Mouse (Mus musculus) heart, postnatal 0 days (tissue): Measurements from ENCODE around the gene Spaar. TPM values are rescaled to one million over a fixed set of nuclear protein-coding genes. Genes with fewer than 3 reads are reported as not detected.

Experiments used
- ATAC-seq: fragments of 200-750 bp; cut with Nextera tagmentation; 2 replicates; pipeline ENCODE4 v1.8.0; 2017; ENCODE audit warnings: low read depth, moderate number of reproducible peaks, moderate library complexity; ENCODE audit not compliant: insufficient read depth
- DNase-seq: peaks from one replicate; pipeline ENCODE4 v3.0.0-alpha.2; 2016; ENCODE audit warnings: low spot score
- H3K27ac ChIP-seq: fragments of 300-500 bp; sonication (generic); 2 replicates; pipeline ENCODE4 v1.5.1; 2014; ENCODE audit warnings: low read depth, mild to moderate bottlenecking
- H3K27me3 ChIP-seq: fragments of 300-500 bp; sonication (generic); 2 replicates; pipeline ENCODE4 v1.6.1; 2014; ENCODE audit warnings: low read length, mixed read lengths; ENCODE audit not compliant: control insufficient read depth, insufficient read depth
- H3K36me3 ChIP-seq: fragments of 300-500 bp; sonication (generic); replicated peaks from 2 replicates; pipeline ENCODE4 v1.6.1; 2014; ENCODE audit warnings: low read length, mixed read lengths; ENCODE audit not compliant: control insufficient read depth, insufficient read depth
- H3K4me1 ChIP-seq: fragments of 300-500 bp; sonication (generic); 2 replicates; pipeline ENCODE4 v1.6.1; 2014; ENCODE audit warnings: antibody characterized with exemption; ENCODE audit not compliant: control insufficient read depth, insufficient read depth
- H3K4me2 ChIP-seq: fragments of 300-500 bp; sonication (generic); 2 replicates; pipeline ENCODE4 v1.6.1; 2014; ENCODE audit warnings: low read depth, mild to moderate bottlenecking, low read length, moderate library complexity
- H3K4me3 ChIP-seq: fragments of 300-500 bp; sonication (generic); 2 replicates; pipeline ENCODE4 v1.5.1; 2014; ENCODE audit warnings: low read depth, low read length
- H3K9ac ChIP-seq: fragments of 300-500 bp; sonication (generic); replicated peaks from 2 replicates; pipeline ENCODE4 v1.6.1; 2014; ENCODE audit warnings: low read depth, low read length, mixed read lengths
- H3K9me3 ChIP-seq: fragments of 300-500 bp; sonication (generic); replicated peaks from 2 replicates; pipeline ENCODE4 v1.6.1; 2016; ENCODE audit warnings: low read length; ENCODE audit not compliant: control insufficient read depth
- CTCF ChIP-seq: IDR thresholded peaks from 2 replicates; pipeline ENCODE4 v1.5.1; 2016; ENCODE audit warnings: antibody characterized with exemption, control low read depth, low read depth
- EP300 ChIP-seq: IDR thresholded peaks from 2 replicates; pipeline ENCODE4 v1.6.1; 2016; ENCODE audit warnings: antibody characterized with exemption, low read depth
- WGBS: fragments of 180-500 bp; shearing (Covaris S2); extraction: QIAGEN DNeasy Blood & Tissue Kit; methylation state at CpG from one replicate; pipeline ENCODE4 v1.1.7; 2014; 5-methylcytosine and 5-hydroxymethylcytosine counted together
- polyA plus RNA-seq: library from polyadenylated mRNA; unstranded; fragments of >200 nt; fragmentation: Nextera tagmentation; extraction: Ambion mirVana; gene quantifications from 2 replicates; pipeline ENCODE4 v1.2.1, GENCODE M21; 2015
- total RNA-seq: library from RNA; depleted of rRNA; stranded (reverse); fragments of >200 nt; gene quantifications from 2 replicates; pipeline ENCODE4 v1.2.3, GENCODE M21; 2014; ENCODE audit warnings: low replicate concordance

Gene Spaar
- total and polyA plus RNA-seq, 2 experiments from 2014 or later: 1.3 to 6.3 TPM

DNA sequence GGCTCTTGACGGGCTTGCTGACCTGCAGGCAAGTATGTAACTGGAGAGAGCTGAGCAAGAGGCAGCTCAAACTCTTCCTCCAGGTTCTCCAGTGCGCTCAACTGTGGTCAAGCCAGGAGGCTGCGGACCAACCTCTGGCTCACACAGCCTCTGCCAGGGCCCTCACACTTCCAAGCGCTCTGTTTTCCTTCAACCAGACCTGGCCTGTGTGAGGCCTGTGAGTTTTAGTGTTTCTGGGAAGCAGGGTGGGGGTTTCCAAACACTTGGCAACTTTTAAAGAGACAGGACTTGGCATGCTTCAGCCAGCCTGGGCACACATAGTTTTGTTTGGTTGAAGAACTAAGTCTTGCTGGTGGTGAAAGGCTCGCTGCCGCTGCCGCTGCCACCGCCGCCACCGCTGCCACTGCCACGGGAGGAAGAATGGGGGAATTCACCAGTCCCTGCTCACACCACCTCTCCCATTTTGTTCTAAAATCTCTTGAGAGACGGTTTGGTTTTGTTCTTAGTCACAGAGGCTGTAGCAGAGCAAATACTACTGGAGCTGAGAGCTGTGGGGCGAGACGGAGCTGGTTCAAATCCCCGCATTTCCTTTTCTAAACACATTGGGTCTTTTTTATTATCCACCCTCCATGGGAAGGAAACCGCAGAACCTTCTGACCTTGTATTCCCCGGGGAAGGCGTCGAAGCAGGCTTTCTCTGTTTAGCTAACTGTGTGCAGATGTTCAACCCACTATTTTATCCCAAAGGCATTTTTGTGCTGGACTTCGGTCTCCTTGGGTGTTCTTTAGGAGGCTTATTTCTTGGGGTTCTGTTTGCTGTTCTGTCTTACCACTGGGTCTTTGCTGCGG, 30.0 kb downstream of the Spaar start:
- H3K4me3 ChIP-seq: no peak overlapping the region
- no peak for TF ChIP-seq EP300
- TF ChIP-seq CTCF: no peak
- H3K9me3 ChIP-seq: no peaks in the 10 kb centered on the region
- 0 out of 2 replicates have a peak overlapping the region, but pooled peaks have one; percentile 7 for H3K27ac ChIP-seq
- H3K36me3 ChIP-seq: no peaks in the 10 kb centered on the region
- H3K4me2 ChIP-seq: no peak overlapping the region
- H3K27me3 ChIP-seq: no peaks in the 10 kb centered on the region
- H3K9ac ChIP-seq: no peak overlapping the region
- WGBS: 66% methylated on average over 21 of the region's 21 CpGs
- peaks cover 3% of the 10 kb centered on the region; the same call in 1 of the 2 replicates for H3K4me1 ChIP-seq
- ATAC-seq (peak; percentile 40; the same call in 1 of the 2 replicates), DNase-seq (no peak)

DNA sequence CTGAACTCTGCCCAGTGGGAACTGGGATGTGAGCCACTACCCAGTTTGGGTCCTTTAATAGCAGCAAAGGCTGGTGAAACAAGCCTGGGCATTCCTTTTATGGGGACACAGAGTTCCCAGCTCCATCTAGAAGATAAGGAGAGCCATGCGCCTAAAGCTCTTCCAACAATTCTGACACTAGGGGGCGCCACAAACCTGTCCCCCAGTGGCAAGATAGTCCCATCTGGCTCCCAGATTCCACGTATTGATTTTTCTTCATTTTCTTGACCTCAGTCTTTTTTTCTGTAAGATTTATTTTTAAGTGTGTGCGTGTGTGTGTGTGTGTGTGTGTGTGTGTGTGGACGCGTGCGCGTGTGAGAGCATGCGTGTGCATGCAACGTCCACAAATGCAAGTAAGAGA, 30.6 kb downstream of the Spaar start:
- TF ChIP-seq CTCF: peak; percentile 41
- no peak for TF ChIP-seq EP300
- Histone ChIP-seq H3K27ac (no peak overlapping the region), H3K4me1 (peaks cover 3% of the 10 kb centered on the region; the same call in 1 of the 2 replicates), H3K4me3 (no peak overlapping the region), H3K9ac (no peak overlapping the region), H3K9me3 (no peaks in the 10 kb centered on the region), H3K27me3 (no peaks in the 10 kb centered on the region), H3K4me2 (no peak overlapping the region), H3K36me3 (no peaks in the 10 kb centered on the region)
- no peak; the same call in 1 of the 2 replicates for ATAC-seq
- 67% methylated on average over 10 of the region's 10 CpGs for WGBS
- no peak for DNase-seq

DNA sequence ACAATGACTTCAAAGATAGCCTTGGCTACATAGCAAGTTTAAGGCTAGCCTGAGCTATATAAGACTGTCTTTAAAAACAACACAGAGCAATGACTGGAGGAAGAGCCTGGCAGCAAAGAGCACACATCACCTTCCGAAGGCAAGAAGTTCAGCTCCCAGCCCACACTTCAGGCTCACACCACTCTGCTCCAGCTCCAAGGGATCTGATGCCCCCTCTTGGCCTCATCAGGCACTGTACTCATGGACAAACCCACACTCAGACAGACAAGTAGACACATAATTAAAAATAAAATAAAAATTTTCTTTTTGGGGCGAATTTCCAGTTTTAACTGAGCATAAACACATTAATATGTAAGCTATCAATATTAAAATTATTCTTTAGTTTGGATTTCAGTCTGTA, 31.5 kb downstream of the Spaar start:
- Histone ChIP-seq H3K36me3 (no peaks in the 10 kb centered on the region), H3K4me2 (no peak overlapping the region), H3K27ac (no peak overlapping the region), H3K9me3 (no peaks in the 10 kb centered on the region), H3K4me3 (no peak overlapping the region), H3K4me1 (peaks cover 3% of the 10 kb centered on the region; the same call in 1 of the 2 replicates), H3K9ac (no peak overlapping the region), H3K27me3 (no peaks in the 10 kb centered on the region)
- WGBS: 77% methylated on average over 2 of the region's 2 CpGs
- TF ChIP-seq CTCF: no peak
- TF ChIP-seq EP300: no peak
- no peak for DNase-seq
- no peak for ATAC-seq

DNA sequence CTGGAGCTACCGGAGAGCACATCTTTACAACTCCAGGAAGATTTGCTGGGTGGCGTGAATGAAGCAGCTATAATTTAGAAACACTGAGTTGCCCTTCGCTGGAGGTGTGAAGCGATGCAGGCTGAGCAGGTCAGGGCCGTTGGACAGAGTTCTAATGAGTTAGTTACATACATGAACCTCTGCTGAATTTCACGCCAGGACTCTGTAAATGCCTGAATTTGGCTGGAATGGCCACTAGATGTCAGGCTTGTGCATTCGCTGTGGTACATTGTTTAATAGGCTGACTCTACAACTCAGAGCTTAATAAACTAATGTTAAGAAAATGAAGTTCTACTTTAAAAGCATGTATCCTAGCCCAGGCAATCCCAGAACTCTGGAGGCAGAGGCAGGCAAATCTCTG, 33.6 kb downstream of the Spaar start:
- TF ChIP-seq CTCF: peak; percentile 80
- no peak for TF ChIP-seq EP300
- Histone ChIP-seq H3K36me3 (no peaks in the 10 kb centered on the region), H3K27ac (no peak overlapping the region), H3K4me2 (no peak overlapping the region), H3K4me3 (no peak overlapping the region), H3K4me1 (no peaks in the 10 kb centered on the region), H3K27me3 (no peaks in the 10 kb centered on the region), H3K9ac (no peak overlapping the region), H3K9me3 (no peaks in the 10 kb centered on the region)
- DNase-seq: peak; percentile 70
- peak; percentile 55; the same call in 1 of the 2 replicates for ATAC-seq
- WGBS: 19% methylated on average over 7 of the region's 7 CpGs

DNA sequence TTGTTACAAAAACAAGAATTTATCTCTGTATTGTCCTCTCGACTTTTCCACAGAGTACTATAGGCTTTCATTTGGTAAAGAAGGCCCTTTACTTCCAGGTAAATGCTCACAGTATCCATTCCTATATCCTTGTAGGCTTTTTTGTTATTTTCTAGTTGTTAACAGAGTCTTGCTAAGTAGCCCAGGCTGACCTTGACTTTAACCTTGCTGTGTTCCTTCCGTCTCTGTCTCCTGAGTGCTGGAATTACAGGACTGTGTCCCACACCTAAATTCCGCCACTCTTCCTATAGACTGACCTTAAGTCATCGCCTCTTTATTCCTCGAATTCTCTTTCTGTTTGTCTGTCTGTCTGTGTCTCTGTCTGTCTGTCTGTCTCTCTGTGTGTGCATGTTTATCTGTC, 38.5 kb downstream of the Spaar start:
- DNase-seq: no peak
- Histone ChIP-seq H3K9ac (no peak overlapping the region), H3K4me1 (no peaks in the 10 kb centered on the region), H3K27ac (no peak overlapping the region), H3K4me3 (no peak overlapping the region), H3K9me3 (0 out of 2 replicates have a peak, but pooled peaks cover 4% of the 10 kb centered on the region), H3K36me3 (no peaks in the 10 kb centered on the region), H3K4me2 (no peak overlapping the region), H3K27me3 (no peaks in the 10 kb centered on the region)
- ATAC-seq: no peak
- WGBS: 64% methylated on average over 5 of the region's 5 CpGs
- TF ChIP-seq EP300 (no peak), CTCF (no peak)

DNA sequence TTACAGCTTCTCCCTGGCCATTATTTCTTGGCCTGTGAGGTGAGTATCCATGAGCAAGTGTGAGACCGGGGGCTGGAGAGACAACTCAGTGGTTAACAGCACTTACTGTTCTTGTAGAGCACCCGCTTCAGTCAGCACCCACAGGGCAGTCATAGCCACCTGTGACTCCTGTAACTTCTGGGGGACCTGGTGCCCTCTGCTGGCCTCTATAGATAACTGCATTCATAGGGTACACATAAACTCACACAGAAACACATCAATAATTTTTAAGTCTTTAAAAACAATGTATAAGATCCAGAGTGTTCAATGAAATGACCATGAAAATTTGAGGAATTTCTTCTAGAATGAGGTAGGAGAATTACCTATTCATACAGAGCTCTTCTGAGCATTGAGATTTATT, 39.5 kb downstream of the Spaar start:
- H3K4me2 ChIP-seq: no peak overlapping the region
- no peaks in the 10 kb centered on the region for H3K4me1 ChIP-seq
- WGBS: 98% methylated on average over 2 of the region's 2 CpGs
- H3K36me3 ChIP-seq: no peaks in the 10 kb centered on the region
- TF ChIP-seq CTCF: no peak
- TF ChIP-seq EP300: no peak
- ATAC-seq (no peak), DNase-seq (no peak)
- H3K9me3 ChIP-seq: 0 out of 2 replicates have a peak, but pooled peaks cover 4% of the 10 kb centered on the region
- no peaks in the 10 kb centered on the region for H3K27me3 ChIP-seq
- no peak overlapping the region for H3K4me3 ChIP-seq
- no peak overlapping the region for H3K27ac ChIP-seq
- H3K9ac ChIP-seq: no peak overlapping the region
